Mouse (Mus musculus): ENCODE results near the gene Gucy2c.

Gene Gucy2c

GRCm38 (mm10) chr6:136723171-136723570 lies 58.4 kb downstream of the Gucy2c start:
- DNase-seq = no peak

- DNase-seq = no peak
Observed at GRCm38 (mm10) chr6:136722565-136722964, 59.0 kb downstream of the Gucy2c start.

- DNase-seq = peak; percentile 55 to 81
Observed at GRCm38 (mm10) chr6:136721925-136722324, 59.6 kb downstream of the Gucy2c start.

GRCm38 (mm10) chr6:136720436-136720835 lies 61.1 kb downstream of the Gucy2c start:
- no peak for DNase-seq

- DNase-seq = no peak
Observed at GRCm38 (mm10) chr6:136715881-136716431, 65.6 kb downstream of the Gucy2c start.

- no peak for DNase-seq
Observed at GRCm38 (mm10) chr6:136714097-136714496, 67.5 kb downstream of the Gucy2c start.

GRCm38 (mm10) chr6:136710408-136710807 lies 71.2 kb downstream of the Gucy2c start:
- no peak for DNase-seq

- no peak for DNase-seq
Observed at GRCm38 (mm10) chr6:136708597-136708996, 73.0 kb downstream of the Gucy2c start.

GRCm38 (mm10) chr6:136701878-136702277 lies 79.7 kb downstream of the Gucy2c start:
- DNase-seq = no peak

- no peak for DNase-seq
Observed at GRCm38 (mm10) chr6:136701185-136701584, 80.4 kb downstream of the Gucy2c start.

- no peak for DNase-seq
Observed at GRCm38 (mm10) chr6:136691314-136691713, 90.3 kb downstream of the Gucy2c start.

- DNase-seq = no peak
Observed at GRCm38 (mm10) chr6:136690527-136690926, 91.0 kb downstream of the Gucy2c start.

GRCm38 (mm10) chr6:136689790-136690413 lies 91.7 kb downstream of the Gucy2c start:
- no peak for DNase-seq

- no peak for DNase-seq
Observed at GRCm38 (mm10) chr6:136685433-136685832, 96.1 kb downstream of the Gucy2c start.

- DNase-seq = no peak
Observed at GRCm38 (mm10) chr6:136683410-136684334, 97.9 kb downstream of the Gucy2c start.

GRCm38 (mm10) chr6:136679381-136679780 lies 102.2 kb downstream of the Gucy2c start:
- DNase-seq = no peak

GRCm38 (mm10) chr6:136674935-136675334 lies 106.6 kb downstream of the Gucy2c start:
- no peak for DNase-seq

- DNase-seq = peak in 1 of 2 experiments; percentile 21
Observed at GRCm38 (mm10) chr6:136672467-136672866, 109.1 kb downstream of the Gucy2c start.

GRCm38 (mm10) chr6:136669274-136669673 lies 112.3 kb downstream of the Gucy2c start:
- DNase-seq = no peak

GRCm38 (mm10) chr6:136668266-136668986 lies 113.1 kb downstream of the Gucy2c start:
- no peak for DNase-seq

GRCm38 (mm10) chr6:136662063-136662462 lies 119.5 kb downstream of the Gucy2c start:
- DNase-seq = no peak

GRCm38 (mm10) chr6:136661706-136662016 lies 119.9 kb downstream of the Gucy2c start, which contains the start of gene Plbd1:
Gene Plbd1 (minus strand): TSS chr6:136661928.
- peak; percentile 70 to 87 for DNase-seq
